Mouse (Mus musculus) embryonic facial prominence, embryonic 11.5 days (tissue): ENCODE data around the gene M6pr. TPM values are rescaled to one million over a fixed set of nuclear protein-coding genes. Genes with fewer than 3 reads are reported as not detected.

Experiments
- ATAC-seq: fragments of 200-750 bp; cut with Nextera tagmentation; replicated peaks from 2 replicates; pipeline ENCODE4 v1.8.0; 2017; ENCODE audit warnings: low read depth; ENCODE audit not compliant: insufficient number of reproducible peaks, low FRiP score, low TSS enrichment
- DNase-seq: peaks from one replicate; pipeline ENCODE4 v3.0.0-alpha.2; 2015; ENCODE audit warnings: low spot score
- H3K27ac ChIP-seq: fragments of 300-500 bp; sonication (generic); replicated peaks from 2 replicates; pipeline ENCODE4 v1.5.1; 2014; ENCODE audit warnings: mild to moderate bottlenecking, low read depth, low read length, control low read depth
- H3K27me3 ChIP-seq: fragments of 300-500 bp; sonication (generic); 2 replicates; pipeline ENCODE4 v1.6.1; 2014; ENCODE audit warnings: mild to moderate bottlenecking, low read length, moderate library complexity, mixed read lengths; ENCODE audit not compliant: control insufficient read depth, insufficient read depth
- H3K36me3 ChIP-seq: fragments of 300-500 bp; sonication (generic); replicated peaks from 2 replicates; pipeline ENCODE4 v1.6.1; 2014; ENCODE audit warnings: low read depth, mild to moderate bottlenecking, low read length, moderate library complexity, mixed read lengths; ENCODE audit not compliant: control insufficient read depth, insufficient read depth
- H3K4me1 ChIP-seq: fragments of 300-500 bp; sonication (generic); 2 replicates; pipeline ENCODE4 v1.6.1; 2014; ENCODE audit warnings: low read length, mixed read lengths; ENCODE audit not compliant: control insufficient read depth, insufficient read depth
- H3K4me2 ChIP-seq: fragments of 300-500 bp; sonication (generic); 2 replicates; pipeline ENCODE4 v1.6.1; 2014; ENCODE audit warnings: low read depth, mild to moderate bottlenecking, control low read depth, low read length, moderate library complexity
- H3K4me3 ChIP-seq: fragments of 300-500 bp; sonication (generic); 2 replicates; pipeline ENCODE4 v1.5.1; 2014; ENCODE audit warnings: low read depth, low read length, control low read depth
- H3K9ac ChIP-seq: fragments of 300-500 bp; sonication (generic); replicated peaks from 2 replicates; pipeline ENCODE4 v1.6.1; 2014; ENCODE audit warnings: mild to moderate bottlenecking, control low read depth, low read length
- H3K9me3 ChIP-seq: fragments of 300-500 bp; sonication (generic); replicated peaks from 2 replicates; pipeline ENCODE4 v1.6.1; 2016; ENCODE audit warnings: mild to moderate bottlenecking, low read length, inconsistent platforms, mixed read lengths; ENCODE audit not compliant: control insufficient read depth
- WGBS: fragments of 180-500 bp; shearing (Covaris S2); extraction: QIAGEN DNeasy Blood & Tissue Kit; methylation state at CpG from one replicate; pipeline ENCODE4 v1.1.7; 2014; 5-methylcytosine and 5-hydroxymethylcytosine counted together
- polyA plus RNA-seq: library from polyadenylated mRNA; unstranded; fragments of >200 nt; fragmentation: Nextera tagmentation; extraction: Ambion mirVana; gene quantifications from 2 replicates; pipeline ENCODE4 v1.2.1, GENCODE M21; 2014

Gene M6pr
- polyA plus RNA-seq, 1 experiment from 2014 or later: 85.0 TPM

DNA sequence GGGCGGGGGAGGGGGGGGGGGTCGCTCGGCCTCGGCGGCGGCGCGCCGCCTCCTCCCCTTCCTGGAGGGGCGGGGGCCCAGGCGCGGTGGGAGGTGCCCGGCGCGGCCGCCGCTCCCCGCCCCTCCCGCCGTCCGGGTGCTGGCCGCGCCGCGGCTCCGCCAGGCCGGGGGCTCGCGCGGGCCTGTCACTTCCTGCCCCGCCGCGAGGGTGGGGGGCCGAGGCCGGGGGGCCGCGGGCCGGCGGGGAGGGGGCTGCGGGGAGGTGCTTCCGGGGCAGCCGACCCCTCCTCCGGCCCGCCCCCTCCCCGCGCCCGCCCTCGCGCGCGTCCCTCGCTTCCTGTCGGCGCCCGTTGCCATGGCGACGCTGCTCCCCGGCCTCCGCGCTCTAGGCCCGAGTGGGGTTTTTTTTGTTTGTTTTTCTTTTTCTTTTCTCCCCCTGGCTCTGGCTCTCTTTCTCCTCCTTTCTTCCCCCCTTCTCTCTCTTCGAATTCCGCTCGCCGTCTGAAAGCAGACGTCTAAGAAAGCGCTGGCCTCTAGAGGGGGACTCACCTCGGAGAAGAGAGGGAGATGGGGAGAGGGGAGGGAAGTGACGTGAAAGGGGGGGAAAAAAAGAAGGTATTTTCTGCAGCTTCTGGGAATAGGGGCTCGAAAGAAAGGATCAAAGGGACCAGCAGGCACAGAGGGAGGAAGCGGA, 31.3 kb downstream of the M6pr start:
- Histone ChIP-seq H3K27me3 (no peaks in the 10 kb centered on the region), H3K4me2 (peak overlapping the region; percentile 59), H3K9me3 (no peaks in the 10 kb centered on the region), H3K9ac (peak overlapping the region; percentile 75), H3K4me3 (peak overlapping the region; percentile 43), H3K36me3 (no peaks in the 10 kb centered on the region), H3K4me1 (no peaks in the 10 kb centered on the region), H3K27ac (peak overlapping the region; percentile 89)
- DNase-seq (peak; percentile 93), ATAC-seq (peak; percentile 84)
- 0% methylated on average over 13 of the region's 71 CpGs for WGBS

DNA sequence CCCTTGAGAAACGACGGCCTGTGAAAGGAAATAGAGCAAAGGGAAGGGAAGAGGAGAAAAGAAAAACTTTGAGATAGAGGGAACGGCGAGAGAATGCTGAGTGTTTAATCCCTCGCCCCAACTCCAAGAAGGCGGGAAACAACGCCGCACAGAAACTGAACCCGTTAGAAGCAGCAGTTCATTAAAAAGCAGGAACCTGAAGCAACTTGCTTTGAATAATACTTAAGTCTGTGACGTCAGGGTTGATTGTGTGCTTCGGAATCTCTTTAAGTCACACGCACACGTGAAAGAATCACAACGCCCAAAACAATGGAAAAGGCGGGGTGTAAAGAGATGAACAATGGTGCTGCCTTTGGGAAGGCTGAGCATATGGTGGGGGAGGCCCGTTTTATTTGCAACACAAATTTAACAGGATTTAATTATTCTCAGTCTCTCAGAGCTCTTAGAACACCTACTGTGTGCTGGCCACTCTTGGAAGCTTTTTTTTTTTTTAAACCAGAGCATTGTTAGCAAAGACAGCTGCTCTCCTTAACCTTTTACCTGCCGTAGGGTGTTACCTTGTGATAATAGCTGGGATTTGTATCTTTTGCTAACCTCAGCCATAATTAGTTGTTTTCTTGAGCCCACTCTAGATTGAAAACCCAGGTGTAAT, 32.0 kb downstream of the M6pr start, which contains the start of gene Phc1:
Gene Phc1 (minus strand): TSS at position 213 of the 652 bp plus-strand sequence.
- peak; percentile 27; the same call in 1 of the 2 replicates for ATAC-seq
- Histone ChIP-seq H3K27ac (peak within 1 kb of the TSS; percentile 89), H3K27me3 (no peaks in the 10 kb centered on the region), H3K4me3 (peak within 1 kb of the TSS; percentile 43), H3K4me1 (no peaks in the 10 kb centered on the region), H3K9ac (peak within 1 kb of the TSS; percentile 75), H3K9me3 (no peaks in the 10 kb centered on the region), H3K4me2 (peak within 1 kb of the TSS; percentile 59), H3K36me3 (no peaks in the 10 kb centered on the region)
- peak; percentile 80 for DNase-seq
- 1% methylated on average over 17 of the region's 17 CpGs for WGBS

DNA sequence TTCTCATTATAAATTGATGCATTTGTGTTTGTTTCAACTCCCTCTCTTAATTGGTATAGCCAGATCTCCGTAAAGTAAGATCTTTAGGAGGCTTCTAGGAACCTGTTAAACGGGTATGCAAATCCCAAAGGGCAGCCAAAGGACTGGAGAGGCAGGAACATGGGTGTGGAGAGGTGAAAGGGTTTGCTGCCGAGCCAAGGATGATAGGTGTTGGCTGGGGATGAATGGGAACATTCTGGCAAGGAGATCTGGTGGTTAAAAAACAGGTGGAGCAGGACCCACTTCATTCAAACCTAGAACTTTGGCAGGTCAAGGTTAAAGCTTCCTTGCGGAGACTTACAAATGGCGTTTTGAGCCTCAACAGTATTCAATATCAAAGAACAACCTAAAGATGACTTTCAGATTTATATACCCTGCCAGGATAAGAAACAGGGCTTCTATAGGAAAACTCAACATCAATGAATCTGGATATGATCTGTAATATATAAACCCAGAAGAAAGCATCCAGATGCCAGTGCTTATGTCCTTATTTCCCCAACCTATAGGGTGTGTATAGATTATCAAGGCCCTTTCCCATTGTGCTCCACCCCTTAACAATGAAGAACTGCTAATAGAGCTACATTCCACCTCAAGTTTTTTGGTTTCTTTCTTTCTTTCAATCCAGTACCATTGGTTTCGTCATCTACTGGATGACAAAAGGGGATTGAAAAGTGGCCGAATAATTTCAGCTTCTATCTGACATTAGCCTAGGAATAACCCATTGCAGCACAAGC, 32.7 kb downstream of the M6pr start:
- H3K9ac ChIP-seq: no peak overlapping the region
- peak overlapping the region; percentile 42 for H3K4me2 ChIP-seq
- ATAC-seq: no peak
- H3K27me3 ChIP-seq: no peaks in the 10 kb centered on the region
- DNase-seq: peak; percentile 29
- no peaks in the 10 kb centered on the region for H3K4me1 ChIP-seq
- no peaks in the 10 kb centered on the region for H3K9me3 ChIP-seq
- 36% methylated on average over 7 of the region's 7 CpGs for WGBS
- H3K27ac ChIP-seq: peak overlapping the region; percentile 89; the same call in 1 of the 2 replicates
- H3K36me3 ChIP-seq: no peaks in the 10 kb centered on the region
- H3K4me3 ChIP-seq: no peak overlapping the region

DNA sequence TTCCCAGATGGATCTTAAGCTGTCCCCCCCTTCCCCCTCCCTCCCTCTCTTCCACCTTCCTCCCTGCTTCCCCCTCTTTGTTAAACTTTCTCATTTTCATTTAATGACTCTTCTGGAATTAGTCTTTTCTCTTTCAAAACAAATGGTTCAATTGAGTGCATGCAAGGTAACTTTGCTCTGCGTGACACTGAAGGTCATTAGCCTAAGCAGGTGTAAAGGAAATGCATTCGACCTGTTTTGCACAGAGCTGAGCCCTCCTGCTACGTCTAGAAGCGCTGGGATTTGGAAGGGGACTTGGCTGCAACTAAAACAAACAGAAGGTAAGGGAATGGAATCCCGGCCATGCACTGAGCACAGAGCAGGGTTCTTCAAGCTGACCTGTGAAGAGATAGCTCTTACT, 33.6 kb downstream of the M6pr start:
- 15% methylated on average over 5 of the region's 5 CpGs for WGBS
- H3K9ac ChIP-seq: no peak overlapping the region
- no peak overlapping the region for H3K4me3 ChIP-seq
- no peak for DNase-seq
- no peaks in the 10 kb centered on the region for H3K4me1 ChIP-seq
- no peaks in the 10 kb centered on the region for H3K36me3 ChIP-seq
- H3K4me2 ChIP-seq: no peak overlapping the region
- no peak overlapping the region for H3K27ac ChIP-seq
- H3K9me3 ChIP-seq: no peaks in the 10 kb centered on the region
- ATAC-seq: no peak
- H3K27me3 ChIP-seq: no peaks in the 10 kb centered on the region

DNA sequence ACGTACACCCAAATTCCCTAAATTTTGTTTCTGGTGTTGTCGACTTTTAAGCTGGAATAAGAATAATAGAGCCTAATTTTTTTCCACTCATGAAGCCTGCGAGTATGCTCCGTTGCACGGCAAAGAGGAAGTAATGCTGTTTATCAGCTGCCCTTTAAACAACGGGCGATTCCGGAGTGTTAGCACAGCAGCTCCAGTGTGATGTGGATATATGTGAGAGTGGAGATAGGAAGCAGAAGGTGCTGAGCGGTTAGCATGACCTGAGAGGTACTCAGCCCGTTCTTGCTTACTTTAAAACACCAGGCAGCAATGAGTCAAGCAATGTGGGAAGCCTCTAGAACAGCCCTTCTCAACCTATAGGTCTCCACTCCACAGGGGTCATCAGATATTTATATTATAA, 35.2 kb downstream of the M6pr start:
- ATAC-seq (no peak), DNase-seq (no peak)
- Histone ChIP-seq H3K27ac (no peak overlapping the region), H3K27me3 (no peaks in the 10 kb centered on the region), H3K4me3 (no peak overlapping the region), H3K4me2 (no peak overlapping the region), H3K36me3 (no peaks in the 10 kb centered on the region), H3K9me3 (no peaks in the 10 kb centered on the region), H3K9ac (no peak overlapping the region), H3K4me1 (no peaks in the 10 kb centered on the region)
- WGBS: 69% methylated on average over 10 of the region's 10 CpGs

DNA sequence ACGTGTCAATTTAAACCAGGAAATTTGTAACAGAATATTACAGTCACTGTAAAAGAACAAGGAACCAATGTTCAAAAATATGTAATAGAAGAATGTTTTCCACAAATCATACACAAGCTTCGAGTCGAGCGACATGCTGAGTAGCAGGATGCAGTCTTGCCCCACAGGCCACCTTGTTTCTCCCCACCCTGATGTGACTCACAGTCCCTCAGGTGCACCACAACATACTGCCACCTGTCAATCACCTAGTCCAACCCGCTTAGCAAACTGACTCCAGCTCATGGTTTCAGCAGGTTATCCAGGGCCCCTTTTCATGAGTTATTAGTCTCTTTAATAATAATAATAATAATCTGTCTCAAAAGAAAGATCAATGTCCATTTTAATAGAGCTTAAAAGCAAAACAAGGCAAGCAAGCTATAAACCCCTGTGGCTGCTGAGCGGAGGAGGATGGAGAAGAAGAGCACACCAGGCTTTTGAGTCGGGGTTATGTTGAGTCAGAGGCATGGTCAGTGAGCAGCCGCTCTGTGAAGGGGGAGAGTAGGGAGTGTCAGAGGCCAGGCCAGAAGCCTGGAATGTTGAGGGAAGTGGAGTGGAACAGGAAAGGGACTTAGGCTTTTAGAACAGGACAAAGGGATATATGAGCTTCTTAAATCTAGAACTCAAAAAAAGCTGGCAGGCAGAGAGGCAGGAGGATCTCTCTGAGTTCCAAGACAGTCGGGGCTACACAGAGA, 36.0 kb downstream of the M6pr start:
- H3K4me3 ChIP-seq: no peak overlapping the region
- no peaks in the 10 kb centered on the region for H3K9me3 ChIP-seq
- no peak overlapping the region for H3K9ac ChIP-seq
- no peaks in the 10 kb centered on the region for H3K36me3 ChIP-seq
- ATAC-seq: no peak
- H3K27ac ChIP-seq: no peak overlapping the region
- WGBS: 52% methylated on average over 9 of the region's 9 CpGs
- no peak for DNase-seq
- no peaks in the 10 kb centered on the region for H3K4me1 ChIP-seq
- H3K27me3 ChIP-seq: no peaks in the 10 kb centered on the region
- no peak overlapping the region for H3K4me2 ChIP-seq

DNA sequence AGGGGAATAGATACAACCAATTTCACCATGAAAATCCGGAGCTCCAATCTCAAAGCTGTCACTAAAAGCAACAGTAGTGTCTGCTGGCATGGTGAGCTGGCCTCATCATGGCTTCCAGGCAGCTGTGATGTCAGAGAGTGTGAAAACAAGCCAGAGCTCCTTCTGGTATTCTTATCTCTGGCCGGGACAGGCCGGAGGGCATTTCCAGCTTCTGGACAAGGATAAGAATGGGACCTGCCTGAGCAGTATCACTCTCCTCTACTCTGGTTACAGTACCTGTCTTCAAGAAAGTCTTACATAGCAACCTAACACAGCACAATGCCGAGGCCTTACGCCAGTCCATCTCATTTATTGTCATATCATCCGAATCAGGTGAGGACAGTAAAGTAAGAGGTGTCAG, 37.2 kb downstream of the M6pr start:
- Histone ChIP-seq H3K36me3 (no peaks in the 10 kb centered on the region), H3K4me3 (no peak overlapping the region), H3K4me1 (no peaks in the 10 kb centered on the region), H3K4me2 (no peak overlapping the region), H3K9ac (no peak overlapping the region), H3K9me3 (no peaks in the 10 kb centered on the region), H3K27me3 (no peaks in the 10 kb centered on the region), H3K27ac (no peak overlapping the region)
- ATAC-seq: no peak
- WGBS: 87% methylated on average over 6 of the region's 6 CpGs
- DNase-seq: no peak
